Comparison of ENCODE assay signal across 8 mouse cellular contexts in genomic region chr12:75735246-75736200, GRCm38 (mm10). TPM values are rescaled to one million over a fixed set of nuclear protein-coding genes. Genes with fewer than 3 reads are reported as not detected.
A peak's percentile ranks its signal among the peaks of the same experiment; 100 is the strongest.
DNase-seq lines count a peak whose midpoint lies in the region; ATAC-seq and TF ChIP-seq lines count a peak whose summit lies in the region.

Gene Sgpp1, minus strand, starts transcription at chr12:75735729.

- TF ChIP-seq CTCF in intestine, postnatal 0 days (IDR thresholded peaks at IDR 0.05; ENCODE audit: low read depth) = no peak

- no peaks in the 10 kb centered on the region for H3K27me3 ChIP-seq in embryonic facial prominence, embryonic 11.5 days (ENCODE audit: control insufficient read depth, insufficient read depth, low read length)
- no peaks in the 10 kb centered on the region for H3K27me3 ChIP-seq in intestine, postnatal 0 days (replicated peaks; ENCODE audit: control insufficient read depth, insufficient read depth, low read length)
- peaks cover 40% of the 10 kb centered on the region for H3K27me3 ChIP-seq in midbrain, embryonic 10.5 days (ENCODE audit: low read depth, poor library complexity, severe bottlenecking)

- no peaks in the 10 kb centered on the region for H3K9me3 ChIP-seq in embryonic facial prominence, embryonic 11.5 days (replicated peaks; ENCODE audit: control insufficient read depth, low read length)
- H3K9me3 ChIP-seq in intestine, postnatal 0 days (ENCODE audit: control insufficient read depth) = no peaks in the 10 kb centered on the region
- H3K9me3 ChIP-seq in midbrain, embryonic 10.5 days (replicated peaks) = no peaks in the 10 kb centered on the region

- peak; percentile 90 for DNase-seq in adrenal gland, postnatal 10 days
- DNase-seq in embryonic facial prominence, embryonic 11.5 days (ENCODE audit: low spot score) = peak; percentile 91
- DNase-seq in left cerebral cortex, postnatal 36 days (ENCODE audit: low spot score in 2 of 2) = peak; percentile 78
- DNase-seq in midbrain, embryonic 10.5 days (ENCODE audit: low spot score) = peak; percentile 86
- peak; percentile 79 for DNase-seq in right cerebral cortex, postnatal 4 days
- DNase-seq in yolk sac, embryonic 10.5 days (ENCODE audit: low spot score) = peak; percentile 72

- intact Hi-C loops in left cerebral cortex, postnatal 36 days (cut with DNase I) = loop anchor here (2.0 kb wide), 1 partner anchor 67 kb away; the partner anchor contains the start of gene Wdr89

- peak within 1 kb of the TSS; percentile 94 for H3K4me2 ChIP-seq in embryonic facial prominence, embryonic 11.5 days (ENCODE audit: low read depth, low read length)
- peak within 1 kb of the TSS; percentile 99 for H3K4me2 ChIP-seq in intestine, postnatal 0 days (replicated peaks; ENCODE audit: low read depth)

- peak; percentile 92 for ATAC-seq in embryonic facial prominence, embryonic 11.5 days (replicated peaks; ENCODE audit: insufficient number of reproducible peaks, low FRiP score, low TSS enrichment, low read depth)
- peak; percentile 78 for ATAC-seq in granulocyte monocyte progenitor cell, adult 5-6 weeks (replicated peaks; ENCODE audit: poor library complexity, severe bottlenecking)
- peak; percentile 92 for ATAC-seq in intestine, postnatal 0 days

- WGBS in embryonic facial prominence, embryonic 11.5 days = under 1% methylated on average over 87 of the region's 105 CpGs
- WGBS in intestine, postnatal 0 days = 1% methylated on average over 89 of the region's 105 CpGs
- WGBS in midbrain, embryonic 10.5 days = under 1% methylated on average over 105 of the region's 105 CpGs

- H3K36me3 ChIP-seq in embryonic facial prominence, embryonic 11.5 days (replicated peaks; ENCODE audit: control insufficient read depth, insufficient read depth, low read depth, low read length) = no peaks in the 10 kb centered on the region
- no peaks in the 10 kb centered on the region for H3K36me3 ChIP-seq in intestine, postnatal 0 days (ENCODE audit: control insufficient read depth, insufficient read depth)
- H3K36me3 ChIP-seq in midbrain, embryonic 10.5 days = no peaks in the 10 kb centered on the region

- peak within 1 kb of the TSS; percentile 72 for H3K4me3 ChIP-seq in embryonic facial prominence, embryonic 11.5 days (ENCODE audit: low read depth, low read length)
- peak within 1 kb of the TSS; percentile 86 for H3K4me3 ChIP-seq in intestine, postnatal 0 days (ENCODE audit: low read depth, low read length)
- H3K4me3 ChIP-seq in midbrain, embryonic 10.5 days = peak within 1 kb of the TSS; percentile 88

- H3K9ac ChIP-seq in embryonic facial prominence, embryonic 11.5 days (replicated peaks; ENCODE audit: low read length) = peak within 1 kb of the TSS; percentile 89
- H3K9ac ChIP-seq in intestine, postnatal 0 days (ENCODE audit: low read depth, low read length) = peak within 1 kb of the TSS; percentile 94

- no peaks in the 10 kb centered on the region for H3K4me1 ChIP-seq in embryonic facial prominence, embryonic 11.5 days (ENCODE audit: control insufficient read depth, insufficient read depth, low read length)
- H3K4me1 ChIP-seq in intestine, postnatal 0 days (replicated peaks; ENCODE audit: control insufficient read depth, insufficient read depth, low read length) = peaks cover 12% of the 10 kb centered on the region; the same call in 1 of the 2 replicates
- H3K4me1 ChIP-seq in midbrain, embryonic 10.5 days = peaks cover 30% of the 10 kb centered on the region

- H3K27ac ChIP-seq in embryonic facial prominence, embryonic 11.5 days (replicated peaks; ENCODE audit: low read depth, low read length) = no peak within 1 kb of the TSS
- peak within 1 kb of the TSS; percentile 82 for H3K27ac ChIP-seq in intestine, postnatal 0 days (ENCODE audit: low read depth, low read length)
- peak within 1 kb of the TSS; percentile 90 for H3K27ac ChIP-seq in midbrain, embryonic 10.5 days (replicated peaks)

RNA-seq across cellular contexts. Expression of gene Sgpp1, which starts in this region (rescaled TPM):
- total RNA-seq in adrenal gland, postnatal 10 days (2021) = 10 to 100 TPM; 42.7 to 57.5 TPM
- polyA plus RNA-seq in embryonic facial prominence, embryonic 11.5 days (2014; fragmentation: Nextera tagmentation; extraction: Ambion mirVana) = 12.0 and 13.8 TPM in 2 replicates
- total RNA-seq in granulocyte monocyte progenitor cell, adult 5-6 weeks (2014; fragmentation: Nextera tagmentation) = 43.6 and 52.2 TPM in 2 replicates
- 67.0 and 77.4 TPM in 2 replicates for total RNA-seq in granulocyte monocyte progenitor cell, adult 5-6 weeks (2017)
- polyA plus RNA-seq in intestine, postnatal 0 days (2015; fragmentation: Nextera tagmentation; extraction: Ambion mirVana) = 24.1 and 25.2 TPM in 2 replicates
- 10 to 100 TPM; 28.3 to 34.3 TPM for total RNA-seq in left cerebral cortex, postnatal 36 days (2021)
- 5.5 and 6.1 TPM in 2 replicates for polyA plus RNA-seq in midbrain, embryonic 10.5 days (2016; fragmentation: Nextera tagmentation; extraction: Ambion mirVana)
